Mouse (Mus musculus) urinary bladder, postnatal 36 days (tissue): Measurements from ENCODE around the gene D630045J12Rik.

Experiments
- DNase-seq, 2 experiments: peaks; one replicate each; pipeline ENCODE4 v3.0.0; 2022; ENCODE audit warnings: low spot score in 2 of 2, mixed read lengths in 1 of 2

D630045J12Rik gene

DNA sequence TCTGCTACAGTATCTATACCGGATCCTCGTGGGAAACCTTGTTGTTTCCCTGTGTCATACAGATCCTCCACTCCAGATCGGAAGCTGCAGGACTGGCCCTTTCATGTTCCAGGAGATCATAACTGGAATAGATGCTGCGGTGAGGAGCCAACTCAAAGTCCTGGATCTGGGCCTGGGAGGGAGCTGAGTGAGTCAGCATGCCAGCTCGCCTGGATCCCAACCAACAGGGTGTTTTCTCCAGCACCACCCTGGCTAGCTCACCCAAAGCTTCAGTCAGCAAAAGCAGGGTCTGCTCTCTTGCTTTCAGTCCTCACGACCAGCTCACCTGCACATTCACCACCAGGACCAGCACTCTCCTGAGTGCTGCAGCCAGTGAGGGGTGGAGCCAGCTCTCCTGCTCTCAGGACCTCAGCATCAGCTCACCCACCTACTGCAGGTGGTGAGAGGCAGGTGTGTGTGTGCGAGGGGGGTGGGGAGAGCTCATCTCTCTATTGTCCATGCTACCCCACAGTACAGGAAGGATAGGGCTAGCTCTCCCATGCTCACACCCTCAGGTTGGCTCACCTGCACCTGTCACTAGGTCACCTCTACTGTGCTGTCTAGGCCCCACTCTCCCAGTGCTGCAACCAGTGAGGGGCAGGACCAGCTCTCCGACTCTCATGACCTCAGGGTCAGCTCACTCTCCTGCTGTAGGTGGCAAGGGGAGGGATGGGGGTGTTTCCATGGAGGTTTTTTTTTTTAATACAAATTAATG, 118.8 kb downstream of the D630045J12Rik start:
- peak in 1 of 2 experiments; percentile 44 for DNase-seq

DNA sequence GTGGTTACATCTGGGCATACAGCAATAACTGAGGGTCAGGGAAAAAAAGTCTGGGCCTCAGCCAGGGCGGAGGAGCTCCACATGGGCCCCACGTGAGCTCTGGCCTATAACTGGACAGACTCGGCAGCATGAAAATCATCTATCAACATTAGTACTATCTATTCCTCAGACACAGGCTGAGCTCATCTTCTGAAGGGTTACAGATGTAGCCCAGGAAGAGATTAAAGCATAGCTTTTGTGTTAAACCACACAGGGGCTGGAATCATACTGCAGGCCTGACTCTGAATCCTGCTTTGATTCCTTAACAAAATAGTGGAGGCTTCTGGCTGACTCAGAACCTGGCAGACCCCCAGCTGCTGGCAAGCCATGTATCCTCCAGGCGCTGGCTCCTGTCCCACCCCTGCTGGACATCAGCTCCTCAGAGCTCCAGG, 122.0 kb downstream of the D630045J12Rik start:
- peak; percentile 63 to 78 for DNase-seq

DNA sequence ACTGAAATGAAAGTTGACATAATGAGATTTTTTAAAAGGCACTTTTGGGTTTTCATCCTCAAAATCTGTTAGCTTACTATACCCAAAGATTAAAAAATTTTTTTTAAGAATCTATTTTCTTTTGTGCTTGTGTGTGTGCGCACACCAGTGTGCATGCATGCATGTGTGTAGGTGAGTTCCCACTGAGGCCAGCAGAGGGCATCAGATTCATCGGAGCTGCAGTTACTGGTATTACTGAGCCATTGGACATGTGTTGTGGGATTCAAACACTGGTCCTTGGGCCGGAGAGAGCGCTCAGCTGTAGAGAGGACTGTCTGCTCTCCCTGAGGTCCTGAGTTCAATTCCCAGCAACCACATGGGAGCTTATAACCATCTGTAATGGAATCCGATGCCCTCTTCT, 123.9 kb downstream of the D630045J12Rik start:
- DNase-seq = no peak

DNA sequence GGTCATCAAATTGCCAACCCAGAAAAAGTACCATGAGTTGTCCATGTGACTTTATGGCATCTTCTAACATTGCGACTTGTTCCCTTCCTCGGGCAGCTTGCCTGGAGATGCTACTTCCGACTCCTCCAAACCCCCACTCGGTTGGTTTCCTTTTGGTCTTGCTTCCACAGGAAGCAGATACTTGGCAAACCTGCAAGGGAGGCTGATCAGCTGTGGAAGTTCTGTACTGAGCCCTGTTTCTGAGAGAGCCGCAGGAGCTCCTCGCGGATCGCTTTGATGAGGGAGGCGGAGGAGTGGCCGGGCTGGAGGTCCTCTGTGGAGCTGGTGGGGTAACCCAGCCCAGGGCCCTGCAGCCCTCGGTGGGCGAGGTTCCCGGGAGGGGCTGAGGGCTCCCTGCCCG, 125.7 kb downstream of the D630045J12Rik start:
- DNase-seq = no peak

DNA sequence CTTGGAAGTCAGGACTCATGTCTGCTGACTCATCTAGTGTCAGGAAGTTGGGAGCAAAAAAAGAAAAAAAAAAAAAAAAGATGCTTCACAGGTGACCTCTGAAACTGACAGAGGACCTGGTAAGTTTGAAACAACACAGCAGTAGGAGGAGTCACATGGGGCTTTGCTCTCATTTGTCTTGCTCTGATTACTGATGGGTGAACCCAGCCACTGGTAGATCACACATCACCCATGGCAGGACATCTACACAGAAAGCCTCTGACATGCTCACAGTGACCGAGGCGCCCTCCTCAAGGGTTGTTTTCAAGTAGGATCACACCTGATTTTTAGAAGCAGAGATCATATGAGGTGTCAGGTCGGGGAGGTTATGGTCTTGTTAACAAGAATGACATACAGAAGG, 128.3 kb downstream of the D630045J12Rik start:
- DNase-seq = no peak

DNA sequence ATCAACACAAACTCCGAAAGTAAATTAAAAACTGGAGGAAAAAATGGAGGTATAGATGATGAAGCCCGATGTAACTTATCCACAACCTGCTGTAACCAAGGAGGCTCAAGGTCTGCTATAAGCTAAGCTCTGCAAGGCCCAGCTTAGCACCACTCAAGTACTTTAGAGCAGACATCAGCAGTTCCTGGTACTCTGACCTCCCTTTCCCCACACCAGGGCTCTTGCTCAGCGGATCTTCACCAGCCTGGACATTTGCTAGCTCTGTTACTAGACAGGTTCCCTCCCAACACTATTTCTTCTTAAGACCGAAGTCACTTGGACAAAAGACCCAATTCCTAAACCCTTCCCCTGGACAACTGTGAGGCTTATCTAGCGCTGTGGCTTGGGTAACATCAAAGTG, 128.9 kb downstream of the D630045J12Rik start:
- DNase-seq = no peak

GRCm38 (mm10) chr6:38124207-38124835, 129.5 kb downstream of the D630045J12Rik start, which contains the start of gene Atp6v0a4:
Atp6v0a4 (minus strand) TSS chr6:38124586.
- DNase-seq = no peak

- no peak for DNase-seq
These were observed 130.2 kb downstream of the D630045J12Rik start for GRCm38 (mm10) chr6:38123471-38124206.

DNA sequence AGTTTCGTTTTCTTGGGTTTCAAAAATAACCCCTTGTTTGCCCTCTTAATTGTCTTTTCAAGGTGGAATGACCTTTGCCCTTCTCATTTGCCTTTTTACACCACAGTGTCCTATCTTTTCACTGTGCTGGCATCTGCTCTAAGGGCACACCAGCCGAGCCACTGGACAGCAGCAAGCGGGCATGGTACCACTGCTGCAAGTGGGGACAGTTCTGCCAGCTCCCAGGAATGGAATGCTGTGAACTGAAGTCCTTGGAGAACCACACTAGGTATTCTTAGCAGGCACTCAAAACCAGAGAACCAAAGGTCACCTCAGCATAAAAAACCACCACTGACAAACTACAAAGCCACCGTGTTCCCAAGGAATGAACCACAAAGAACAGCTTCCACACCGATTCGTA, 131.0 kb downstream of the D630045J12Rik start:
- no peak for DNase-seq

- no peak for DNase-seq
These were observed 132.0 kb downstream of the D630045J12Rik start for GRCm38 (mm10) chr6:38121843-38122242.

GRCm38 (mm10) chr6:38120681-38121371, 133.0 kb downstream of the D630045J12Rik start:
- no peak for DNase-seq

DNA sequence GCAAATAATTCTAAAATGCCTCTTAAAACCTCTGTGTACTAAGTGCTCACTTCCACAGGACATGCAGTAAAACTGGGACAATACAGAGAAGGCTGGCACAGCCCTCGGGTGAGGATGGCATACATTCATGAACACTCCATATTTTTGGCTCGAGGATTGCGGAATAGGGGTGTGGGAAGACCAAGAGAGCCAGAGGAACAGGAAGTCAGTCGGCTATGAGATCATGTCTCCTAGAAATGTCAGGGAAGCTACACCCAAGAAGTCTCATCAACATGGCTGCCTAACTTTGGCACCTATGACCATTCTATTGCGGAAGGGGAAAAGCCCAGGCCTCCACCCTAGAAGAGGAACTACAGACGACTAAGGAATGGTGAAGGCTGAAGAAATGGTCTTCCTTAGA, 135.5 kb downstream of the D630045J12Rik start:
- no peak for DNase-seq

DNA sequence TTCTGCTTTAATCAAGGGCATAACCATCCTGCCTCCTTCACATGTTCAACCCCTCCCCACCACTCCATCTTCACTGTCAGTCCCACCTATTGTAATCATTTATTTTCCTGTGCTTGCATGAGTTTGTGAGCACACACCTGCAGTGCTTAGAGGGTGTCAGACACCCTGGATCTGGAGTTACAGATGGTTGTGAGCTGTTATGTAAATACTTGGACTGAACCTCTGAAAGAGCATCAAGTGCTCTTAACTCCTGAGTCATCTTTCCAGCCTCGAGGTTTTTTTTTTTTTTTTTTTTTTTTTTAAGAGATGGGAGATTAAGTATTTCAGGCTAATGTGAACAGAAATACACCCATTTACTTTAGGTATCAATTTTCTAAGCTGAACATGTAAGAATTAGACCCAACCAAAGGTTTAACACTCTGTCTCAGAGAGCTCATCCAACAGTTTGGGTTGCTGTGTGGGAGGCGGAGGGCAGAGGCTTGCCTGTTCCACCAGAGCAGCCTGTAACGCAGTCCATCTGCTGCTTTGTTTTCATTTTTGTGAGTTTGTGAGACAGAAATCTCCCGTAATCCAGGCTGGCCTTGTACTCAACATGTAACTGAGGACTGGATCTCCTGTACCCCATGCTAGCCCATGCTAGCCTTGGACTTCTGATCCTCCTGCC, 137.6 kb downstream of the D630045J12Rik start:
- DNase-seq = no peak

DNA sequence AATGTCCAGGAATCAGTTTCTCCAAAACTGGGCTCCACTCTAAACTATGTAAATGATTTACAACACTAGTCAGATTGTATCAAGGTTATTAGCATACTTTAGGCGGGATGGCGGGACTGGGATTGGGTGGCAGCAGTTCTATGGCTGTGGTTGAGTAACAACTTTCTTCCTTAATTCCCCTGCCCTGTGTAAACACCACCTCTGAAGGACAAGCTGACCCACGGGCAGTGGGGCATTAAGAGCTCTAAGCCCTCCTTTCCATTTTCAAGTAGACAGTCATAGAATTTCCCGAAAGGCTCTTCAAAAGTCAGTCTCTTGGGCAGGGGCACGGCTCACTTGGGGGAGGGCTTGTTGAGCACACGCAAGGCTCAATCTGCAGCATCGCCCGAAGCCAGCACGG, 142.9 kb downstream of the D630045J12Rik start:
- no peak for DNase-seq

- no peak for DNase-seq
These were observed 143.9 kb downstream of the D630045J12Rik start for GRCm38 (mm10) chr6:38109871-38110270.

- DNase-seq = no peak
These were observed 144.5 kb downstream of the D630045J12Rik start, which contains the start of gene Tmem213 for GRCm38 (mm10) chr6:38109160-38109795. Tmem213 (plus strand) TSS chr6:38109255.

GRCm38 (mm10) chr6:38108449-38108848, 145.4 kb downstream of the D630045J12Rik start:
- DNase-seq = no peak

DNA sequence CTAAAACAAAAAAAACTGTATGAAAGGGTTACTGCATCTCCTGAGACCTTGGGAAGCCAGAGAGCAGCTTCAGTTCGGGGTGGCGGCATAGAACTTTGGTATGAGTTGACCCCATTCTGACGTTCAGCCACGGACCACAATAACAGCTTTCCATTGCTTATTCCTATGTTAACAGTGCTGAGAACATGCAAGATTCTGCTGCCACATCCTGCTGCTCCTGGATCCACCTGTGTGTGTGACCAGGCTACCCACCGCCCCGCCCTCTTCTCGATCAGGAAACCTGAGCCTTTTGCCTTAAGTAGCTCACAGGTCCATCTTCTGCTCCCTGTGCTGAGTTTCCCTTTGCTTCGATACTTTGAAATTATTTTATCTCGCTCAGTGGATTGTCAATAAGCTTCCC, 147.9 kb downstream of the D630045J12Rik start:
- no peak for DNase-seq

- DNase-seq = no peak
These were observed 150.0 kb downstream of the D630045J12Rik start for GRCm38 (mm10) chr6:38103775-38104174.

DNA sequence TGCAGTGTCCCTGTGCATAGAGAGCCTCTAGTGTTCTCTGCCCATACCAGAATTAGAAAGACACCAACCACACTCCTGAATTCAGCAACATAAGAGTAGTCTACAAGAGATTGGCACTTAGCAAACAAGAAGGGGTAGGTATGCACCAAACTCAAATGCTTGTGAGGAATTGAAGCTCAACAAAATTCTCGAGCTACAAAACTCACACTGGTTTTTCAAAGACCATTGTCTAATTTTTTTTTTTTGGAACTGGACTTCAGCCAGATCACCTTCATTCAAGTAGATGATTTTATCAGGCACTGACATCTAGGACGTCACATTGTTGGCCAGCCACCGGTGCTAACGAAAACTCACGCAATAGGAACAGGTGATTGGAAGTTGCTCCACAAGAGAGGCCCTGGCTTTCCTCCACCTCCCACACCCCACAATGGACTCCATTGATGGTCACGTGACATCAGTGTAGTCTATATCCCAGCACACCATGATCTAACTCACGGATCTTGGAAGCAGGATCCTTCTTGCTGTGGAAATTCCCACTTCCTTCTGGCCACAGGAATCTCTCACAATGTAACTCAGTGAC, 151.5 kb downstream of the D630045J12Rik start:
- DNase-seq = no peak
